Mouse (Mus musculus) ES-Bruce4 (cell line): ENCODE data around the gene Dmrtc1a.

Experiments
- CTCF ChIP-seq: IDR thresholded peaks from one replicate; pipeline ENCODE4 v1.8.1; 2011; ENCODE audit warnings: low read depth, low read length
- POLR2A ChIP-seq: IDR thresholded peaks from one replicate; pipeline ENCODE4 v1.8.1; 2011; ENCODE audit warnings: low read length; ENCODE audit not compliant: insufficient read depth

DNA sequence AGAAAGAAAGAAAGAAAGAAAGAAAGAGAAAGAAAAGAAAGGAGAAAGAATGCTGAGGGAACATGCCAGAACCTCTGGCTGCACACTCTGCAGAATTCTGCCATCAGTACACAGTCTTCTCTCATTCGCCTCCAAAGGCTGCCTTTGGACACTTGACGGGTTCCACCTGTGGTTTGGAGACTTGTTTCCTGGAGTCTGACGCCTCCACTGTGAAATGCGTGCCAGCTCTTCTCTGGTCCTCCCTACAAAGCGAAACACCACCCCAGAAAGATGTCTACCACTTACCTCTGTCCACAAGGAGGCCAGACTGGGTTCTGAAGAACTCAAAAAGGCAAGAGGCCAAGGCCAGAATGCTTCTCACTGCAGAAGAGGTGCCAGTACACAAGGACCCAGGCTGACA, 28.3 kb upstream of the Dmrtc1a start:
- TF ChIP-seq POLR2A, result no peak
- TF ChIP-seq CTCF, result no peak
